14 mouse cellular contexts compared by ENCODE assay signal in the genomic region with DNA sequence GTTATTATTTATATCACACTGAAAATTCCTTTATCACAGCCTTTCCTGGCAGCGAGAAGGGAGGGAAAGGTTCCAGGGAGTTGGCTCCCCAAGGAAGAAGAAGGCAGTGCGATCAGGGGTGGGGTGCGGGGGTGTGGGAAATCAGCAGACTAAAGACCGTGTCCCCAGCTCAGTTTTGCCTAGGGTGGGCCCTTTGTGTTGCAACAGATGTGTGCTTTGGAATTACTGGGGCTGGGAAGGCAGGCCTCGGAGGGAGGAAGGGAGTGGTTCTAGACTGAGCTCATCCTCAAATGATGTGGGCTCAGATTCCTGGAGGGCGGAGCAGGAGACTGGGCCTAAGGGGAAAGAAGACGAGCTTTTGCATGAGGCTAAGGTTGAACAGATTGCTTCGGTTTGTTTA. TPM values are rescaled to one million over a fixed set of nuclear protein-coding genes. Genes with fewer than 3 reads are reported as not detected.
DNase-seq lines count a peak whose midpoint lies in the region; ATAC-seq lines count a peak whose summit lies in the region.
"Had no signal": no experiment of that assay in that cellular context is flagged by ENCODE, and none has a peak within 500 bp of the region (broad histone marks: within the 10 kb centered on the region; RNA-seq: fewer than 3 reads in every experiment).

No protein-coding gene starts in this region.

- no peaks in the 10 kb centered on the region for H3K9me3 ChIP-seq in limb, embryonic 15.5 days
- no peaks in the 10 kb centered on the region for H3K9me3 ChIP-seq in limb, embryonic 10.5 days (replicated peaks)
- H3K9me3 ChIP-seq: forebrain, embryonic 10.5 days; liver, embryonic 13.5 days; megakaryocyte, embryonic 14.5 days had no signal

- ATAC-seq in limb, embryonic 15.5 days (ENCODE audit: insufficient number of reproducible peaks, low FRiP score, low TSS enrichment, low read depth): 0 out of 2 replicates have a peak, but pooled peaks have one; percentile 40
- ATAC-seq: hindbrain, embryonic 16.5 days had no signal

- intact Hi-C loops in gastrocnemius, postnatal 36 days (cut with DNase I): no loop called here

- H3K27ac ChIP-seq in limb, embryonic 15.5 days: no peak overlapping the region
- no peak overlapping the region for H3K27ac ChIP-seq in limb, embryonic 10.5 days
- H3K27ac ChIP-seq: forebrain, embryonic 10.5 days had no signal

- DNase-seq in limb, embryonic 10.5 days (ENCODE audit: low spot score): no peak
- DNase-seq in NIH3T3 (ENCODE audit: low read depth): peak; percentile 29
- DNase-seq in gastrocnemius, postnatal 36 days: peak; percentile 21 to 42
- peak; percentile 61 for DNase-seq in skeletal muscle tissue, adult 2 months (ENCODE audit: low read depth, low spot score)
- DNase-seq in cerebellum, postnatal 10 days: no peak
- no peak for DNase-seq in right cerebral cortex, postnatal 36 days (ENCODE audit: low spot score in 2 of 2)
- DNase-seq in frontal cortex, postnatal 14 days (ENCODE audit: low spot score in 2 of 2): no peak
- DNase-seq: cerebellum, adult 9-10 months; liver, embryonic 13.5 days; thymus, adult 2 months had no signal

- no peak overlapping the region for H3K9ac ChIP-seq in limb, embryonic 15.5 days
- H3K9ac ChIP-seq: liver, embryonic 13.5 days had no signal

- 0 out of 2 replicates have a peak, but pooled peaks cover 4% of the 10 kb centered on the region for H3K27me3 ChIP-seq in limb, embryonic 15.5 days
- H3K27me3 ChIP-seq in limb, embryonic 10.5 days (ENCODE audit: low read depth, poor library complexity, severe bottlenecking): peaks cover 81% of the 10 kb centered on the region
- H3K27me3 ChIP-seq: liver, embryonic 13.5 days had no signal

- no peak overlapping the region for H3K4me3 ChIP-seq in limb, embryonic 15.5 days
- no peak overlapping the region for H3K4me3 ChIP-seq in limb, embryonic 10.5 days
- H3K4me3 ChIP-seq: forebrain, embryonic 10.5 days; liver, embryonic 13.5 days; megakaryocyte, embryonic 14.5 days had no signal

- no peaks in the 10 kb centered on the region for H3K36me3 ChIP-seq in limb, embryonic 15.5 days
- no peaks in the 10 kb centered on the region for H3K36me3 ChIP-seq in limb, embryonic 10.5 days
- H3K36me3 ChIP-seq: forebrain, embryonic 10.5 days; liver, embryonic 13.5 days had no signal

- 64% methylated on average over 8 of the region's 8 CpGs for WGBS in limb, embryonic 15.5 days
- WGBS in limb, embryonic 10.5 days: 90% methylated on average over 8 of the region's 8 CpGs

- H3K4me2 ChIP-seq in limb, embryonic 15.5 days: no peak overlapping the region
- H3K4me2 ChIP-seq: liver, embryonic 13.5 days had no signal

- H3K4me1 ChIP-seq in limb, embryonic 15.5 days: no peaks in the 10 kb centered on the region
- H3K4me1 ChIP-seq in limb, embryonic 10.5 days: 0 out of 2 replicates have a peak, but pooled peaks cover 7% of the 10 kb centered on the region
- H3K4me1 ChIP-seq: megakaryocyte, embryonic 14.5 days had no signal

RNA-seq across cellular contexts. Expression of gene Rtl9, which starts 53.1 kb away (rescaled TPM):
- polyA plus RNA-seq in limb, embryonic 15.5 days (2015; fragmentation: Nextera tagmentation; extraction: Ambion mirVana): 1.3 TPM in 2 replicates
- polyA plus RNA-seq in limb, embryonic 10.5 days (2016; fragmentation: Nextera tagmentation; extraction: Ambion mirVana): 0.54 and 0.55 TPM in 2 replicates
- total RNA-seq in gastrocnemius, postnatal 36 days (2021): under 1 TPM; 0.13 to 0.17 TPM
- polyA plus RNA-seq: liver, embryonic 13.5 days had no signal

Comparison
In these comparisons a context has a peak if more than half of its experiments do, and no peak if none do; other contexts are left out.
1. DNase-seq: peak in NIH3T3 (single experiment), gastrocnemius, postnatal 36 days (2 of 2) and skeletal muscle tissue, adult 2 months (single experiment); none in limb, embryonic 10.5 days (single experiment), cerebellum, postnatal 10 days (0 of 2), right cerebral cortex, postnatal 36 days (0 of 2) and frontal cortex, postnatal 14 days (0 of 2).